ENCODE assay signal across 13 mouse cellular contexts in the genomic region with DNA sequence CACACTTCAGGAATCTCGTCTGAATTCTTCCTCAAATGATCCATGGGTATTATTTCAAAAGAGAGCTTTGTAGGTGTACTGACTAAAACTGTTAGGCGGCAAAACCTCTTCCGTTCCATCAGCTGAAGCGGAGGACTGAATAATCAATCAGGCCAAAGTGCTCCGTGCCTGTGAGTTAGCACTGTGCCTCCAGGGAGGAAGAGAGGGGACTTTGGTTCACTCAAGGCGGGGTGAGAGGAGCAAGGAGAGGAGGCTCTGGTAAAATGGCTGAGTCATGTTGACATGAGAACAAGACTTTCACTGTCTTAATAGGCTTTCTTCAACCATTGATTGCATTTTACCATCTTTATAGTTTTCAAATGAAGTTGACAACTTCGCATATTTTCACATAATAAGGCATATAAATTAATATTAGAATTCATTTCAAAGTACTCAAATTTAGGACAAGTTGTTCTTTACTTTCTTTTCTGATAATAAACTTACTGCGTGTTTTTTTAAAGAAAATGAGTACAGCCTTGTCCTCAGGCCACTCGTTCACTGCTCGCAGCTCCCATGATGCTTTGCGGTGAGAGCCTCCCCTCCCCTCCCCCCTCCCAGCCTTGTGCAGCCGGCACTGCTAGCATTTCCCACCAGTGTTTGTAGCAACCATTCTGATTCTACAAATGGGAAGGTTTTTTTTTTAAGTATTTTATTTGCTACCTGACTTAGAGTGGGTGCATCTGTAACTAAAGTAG.
A peak's percentile ranks its signal among the peaks of the same experiment; 100 is the strongest.
DNase-seq lines count a peak whose midpoint lies in the region; ATAC-seq lines count a peak whose summit lies in the region.
"Had no signal": no experiment of that assay in that cellular context is flagged by ENCODE, and none has a peak within 500 bp of the region (broad histone marks: within the 10 kb centered on the region; RNA-seq: fewer than 3 reads in every experiment).

No protein-coding gene starts in this region.

- H3K4me3 ChIP-seq in megakaryocyte, embryonic 14.5 days (replicated peaks), result peak overlapping the region; percentile 64
- H3K4me3 ChIP-seq: hindbrain, embryonic 12.5 days; neural tube, embryonic 12.5 days had no signal

- H3K9me3 ChIP-seq in megakaryocyte, embryonic 14.5 days, result no peaks in the 10 kb centered on the region
- H3K9me3 ChIP-seq: hindbrain, embryonic 12.5 days; neural tube, embryonic 12.5 days had no signal

- no peak for ATAC-seq in CD4-positive, CD25-positive, alpha-beta regulatory T cell, adult 4 months
- peak; percentile 46 for ATAC-seq in granulocyte monocyte progenitor cell, adult 5-6 weeks (replicated peaks; ENCODE audit: poor library complexity, severe bottlenecking)
- ATAC-seq in activated CD4-positive, CD25-positive, alpha-beta regulatory T cell, adult 4 months, result no peak
- no peak for ATAC-seq in erythroid progenitor cell, adult 5-6 weeks (replicated peaks; ENCODE audit: low FRiP score, poor library complexity, severe bottlenecking)

- no peaks in the 10 kb centered on the region for H3K36me3 ChIP-seq in megakaryocyte, embryonic 14.5 days (replicated peaks; ENCODE audit: low read length)
- H3K36me3 ChIP-seq: hindbrain, embryonic 12.5 days; neural tube, embryonic 12.5 days had no signal

- H3K27me3 ChIP-seq in megakaryocyte, embryonic 14.5 days (replicated peaks), result no peaks in the 10 kb centered on the region
- H3K27me3 ChIP-seq: hindbrain, embryonic 12.5 days; neural tube, embryonic 12.5 days had no signal

- intact Hi-C loops in left cerebral cortex, postnatal 36 days (cut with DNase I), result no loop called here

- DNase-seq in CD4-positive, CD25-positive, alpha-beta regulatory T cell, adult 2 months (ENCODE audit: low read depth, low spot score), result peak; percentile 61
- peak; percentile 85 for DNase-seq in ZHBTc4 (ENCODE audit: low read depth, low spot score)
- no peak for DNase-seq in left cerebral cortex, postnatal 36 days (ENCODE audit: low spot score in 2 of 2)
- DNase-seq: gastrocnemius, postnatal 36 days; kidney, postnatal 14 days; lung, postnatal 4 days had no signal

- H3K4me1 ChIP-seq in megakaryocyte, embryonic 14.5 days, result peaks cover 74% of the 10 kb centered on the region
- H3K4me1 ChIP-seq: hindbrain, embryonic 12.5 days; neural tube, embryonic 12.5 days had no signal

Comparison
In these comparisons a context has a peak if more than half of its experiments do, and no peak if none do; other contexts are left out.
1. DNase-seq: peak in CD4-positive, CD25-positive, alpha-beta regulatory T cell, adult 2 months (single experiment) and ZHBTc4 (single experiment); none in left cerebral cortex, postnatal 36 days (0 of 2).